Comparison of ENCODE assay signal across 9 mouse cellular contexts in the genomic region with DNA sequence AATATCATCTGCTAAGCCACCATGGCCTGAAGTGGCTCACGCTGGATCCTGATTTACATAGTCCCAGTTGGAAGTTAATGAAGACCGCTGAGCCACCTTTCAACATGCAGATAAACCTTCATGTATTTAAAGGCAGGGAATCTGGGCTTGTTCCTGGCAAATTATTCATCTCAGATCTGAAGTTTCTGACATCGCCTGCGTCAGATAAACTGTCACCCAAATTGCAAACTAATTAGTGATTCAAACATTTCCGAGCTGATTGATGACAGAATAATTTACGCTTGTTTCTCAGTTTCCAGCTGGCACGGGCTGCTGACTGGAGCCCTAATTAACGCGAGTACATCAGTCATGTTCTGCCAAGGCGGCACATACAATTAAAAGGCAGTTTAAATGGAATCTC.
A peak's percentile ranks its signal among the peaks of the same experiment; 100 is the strongest.
DNase-seq lines count a peak whose midpoint lies in the region; ATAC-seq lines count a peak whose summit lies in the region.
"Had no signal": no experiment of that assay in that cellular context is flagged by ENCODE, and none has a peak within 500 bp of the region (broad histone marks: within the 10 kb centered on the region; RNA-seq: fewer than 3 reads in every experiment).

No protein-coding gene starts in this region.

- no peaks in the 10 kb centered on the region for H3K36me3 ChIP-seq in heart, embryonic 13.5 days
- no peaks in the 10 kb centered on the region for H3K36me3 ChIP-seq in forebrain, embryonic 15.5 days
- no peaks in the 10 kb centered on the region for H3K36me3 ChIP-seq in neural tube, embryonic 14.5 days (ENCODE audit: control insufficient read depth, insufficient read depth, low read length)

- H3K9ac ChIP-seq in heart, embryonic 13.5 days, result no peak overlapping the region
- no peak overlapping the region for H3K9ac ChIP-seq in forebrain, embryonic 15.5 days (replicated peaks)
- H3K9ac ChIP-seq in neural tube, embryonic 14.5 days (replicated peaks; ENCODE audit: low read depth, low read length), result 0 out of 2 replicates have a peak overlapping the region, but pooled peaks have one; percentile 22

- 17% methylated on average over 10 of the region's 10 CpGs for WGBS in heart, embryonic 13.5 days
- 2% methylated on average over 10 of the region's 10 CpGs for WGBS in forebrain, embryonic 15.5 days
- WGBS in neural tube, embryonic 14.5 days, result 2% methylated on average over 10 of the region's 10 CpGs

- H3K4me3 ChIP-seq in heart, embryonic 13.5 days, result no peak overlapping the region
- H3K4me3 ChIP-seq in forebrain, embryonic 15.5 days, result no peak overlapping the region
- peak overlapping the region; percentile 9; the same call in 1 of the 2 replicates for H3K4me3 ChIP-seq in neural tube, embryonic 14.5 days (ENCODE audit: low read depth, low read length)

- H3K27me3 ChIP-seq in heart, embryonic 13.5 days (replicated peaks), result peaks cover 30% of the 10 kb centered on the region
- peaks cover 22% of the 10 kb centered on the region for H3K27me3 ChIP-seq in forebrain, embryonic 15.5 days
- no peaks in the 10 kb centered on the region for H3K27me3 ChIP-seq in neural tube, embryonic 14.5 days (ENCODE audit: control insufficient read depth, insufficient read depth, low read length)

- ATAC-seq in heart, embryonic 13.5 days (ENCODE audit: extremely low read depth, insufficient number of reproducible peaks, low FRiP score, low TSS enrichment), result no peak
- ATAC-seq in forebrain, embryonic 15.5 days (replicated peaks), result peak; percentile 94
- peak; percentile 84 for ATAC-seq in neural tube, embryonic 14.5 days (ENCODE audit: low read depth)

- no peak overlapping the region for H3K27ac ChIP-seq in heart, embryonic 13.5 days (replicated peaks)
- peak overlapping the region; percentile 66 for H3K27ac ChIP-seq in forebrain, embryonic 15.5 days (replicated peaks)
- no peak overlapping the region for H3K27ac ChIP-seq in neural tube, embryonic 14.5 days (ENCODE audit: low read depth, low read length)

- peaks cover 10% of the 10 kb centered on the region for H3K4me1 ChIP-seq in heart, embryonic 13.5 days
- H3K4me1 ChIP-seq in forebrain, embryonic 15.5 days, result peaks cover 19% of the 10 kb centered on the region
- H3K4me1 ChIP-seq in neural tube, embryonic 14.5 days (ENCODE audit: control insufficient read depth, insufficient read depth, low read length), result 0 out of 2 replicates have a peak, but pooled peaks cover 3% of the 10 kb centered on the region

- H3K4me2 ChIP-seq in heart, embryonic 13.5 days, result peak overlapping the region; percentile 42
- peak overlapping the region; percentile 14; the same call in 1 of the 2 replicates for H3K4me2 ChIP-seq in forebrain, embryonic 15.5 days (replicated peaks)
- peak overlapping the region; percentile 47 for H3K4me2 ChIP-seq in neural tube, embryonic 14.5 days (ENCODE audit: low read depth, low read length)

- 0 out of 2 replicates have a peak, but pooled peaks cover 6% of the 10 kb centered on the region for H3K9me3 ChIP-seq in heart, embryonic 13.5 days
- H3K9me3 ChIP-seq in forebrain, embryonic 15.5 days, result no peaks in the 10 kb centered on the region; the same call in 1 of the 2 replicates
- no peaks in the 10 kb centered on the region for H3K9me3 ChIP-seq in neural tube, embryonic 14.5 days (ENCODE audit: control insufficient read depth, low read length)

- DNase-seq in heart, postnatal 4 days, result no peak
- peak; percentile 18 for DNase-seq in left cerebral cortex, adult 11 months (ENCODE audit: low spot score)
- no peak for DNase-seq in lung, adult 18-20 months
- no peak for DNase-seq in kidney, postnatal 4 days
- no peak for DNase-seq in kidney, adult 18-20 months
- DNase-seq: spleen, adult 18-20 months had no signal
